Mouse (Mus musculus) Patski (cell line): Measurements from ENCODE around the gene Ass1. TPM values are rescaled to one million over a fixed set of nuclear protein-coding genes. Genes with fewer than 3 reads are reported as not detected.

Experiments
- ATAC-seq: fragments of 100-300 bp; one replicate; pipeline ENCODE4 v1.8.0; 2021
- CTCF ChIA-PET: fragments of 350-600 bp; sonication (Branson Sonifier 250); formaldehyde crosslinking; loops from one replicate; lab custom pipeline; 2022; ENCODE audit warnings: inconsistent platforms; lab: Charles Lee
- POLR2A ChIA-PET: fragments of 350-600 bp; sonication (Branson Sonifier 250); formaldehyde crosslinking; loops from one replicate; lab custom pipeline; 2022; ENCODE audit warnings: antibody characterized with exemption, inconsistent platforms; lab: Charles Lee
- DNase-seq: peaks from one replicate; pipeline ENCODE4 v3.0.0-alpha.2; 2011; ENCODE audit warnings: low read depth, low spot score
- H3K27me3 ChIP-seq: fragments of 371-371 bp; one replicate; pipeline ENCODE4 v1.5.1; 2021
- CTCF ChIP-seq: fragments of 100-300 bp; IDR thresholded peaks from one replicate; pipeline ENCODE4 v1.5.1; 2021
- in situ Hi-C: fragments of 300-500 bp; cut with MboI; formaldehyde crosslinking; loops from 3 replicates; pipeline ENCODE4 v1.11.1; 2018; ENCODE audit warnings: low pct_unique_long_range_greater_than_20kb, mixed read lengths
- polyA plus RNA-seq: library from polyadenylated mRNA; unstranded; gene quantifications from one replicate; pipeline ENCODE4 v1.2.3, GENCODE M21; 2021

The Ass1 gene
- polyA plus RNA-seq: 9.1 TPM

- no peaks in the 10 kb centered on the region for H3K27me3 ChIP-seq
- DNase-seq (no peak), ATAC-seq (peak; percentile 72)
- in situ Hi-C loops: loop anchor here (5.0 kb wide), 1 partner anchor 33 kb away; no protein-coding TSS in a partner anchor
- ChIA-PET POLR2A (no interaction called here), CTCF (interaction anchor here (1.7 to 6.0 kb wide), 2 partner anchors 32 to 35 kb away, joined by 7 to 72 read pairs; no protein-coding TSS in a partner anchor)
- TF ChIP-seq CTCF: no peak
Measured at GRCm38 (mm10) chr2:31469931-31470682, at the start of gene Ass1. Gene Ass1 (plus strand): TSS chr2:31470207.

GRCm38 (mm10) chr2:31420914-31421313 is 49.1 kb upstream of the Ass1 start:
- DNase-seq (no peak), ATAC-seq (no peak)
- no peak for TF ChIP-seq CTCF
- in situ Hi-C loops: no loop called here
- peaks cover 35% of the 10 kb centered on the region for H3K27me3 ChIP-seq
- ChIA-PET CTCF (interaction anchor here (1.1 kb wide), 1 partner anchor 15 kb away, joined by 3 read pairs; no protein-coding TSS in a partner anchor), POLR2A (no interaction called here)

GRCm38 (mm10) chr2:31422576-31422975 is 47.4 kb upstream of the Ass1 start:
- no peak for ATAC-seq
- ChIA-PET POLR2A (no interaction called here), CTCF (no interaction called here)
- no peak for TF ChIP-seq CTCF
- in situ Hi-C loops: no loop called here
- no peak for DNase-seq
- H3K27me3 ChIP-seq: peaks cover 32% of the 10 kb centered on the region

GRCm38 (mm10) chr2:31431477-31431876 is 38.5 kb upstream of the Ass1 start:
- ATAC-seq (no peak), DNase-seq (no peak)
- ChIA-PET POLR2A (no interaction called here), CTCF (interaction anchor here (1.3 kb wide), 1 partner anchor 41 kb away, joined by 4 read pairs; no protein-coding TSS in a partner anchor)
- no peak for TF ChIP-seq CTCF
- in situ Hi-C loops: no loop called here
- H3K27me3 ChIP-seq: peaks cover 14% of the 10 kb centered on the region

- ChIA-PET CTCF (interaction anchor here (0.6 to 7.5 kb wide), 6 partner anchors 9 to 246 kb away, joined by 3 to 72 read pairs (median 4); partner anchors contain the start of gene Ass1), POLR2A (no interaction called here)
- no peak for TF ChIP-seq CTCF
- in situ Hi-C loops: loop anchor here (5.0 kb wide), 1 partner anchor 38 kb away; the partner anchor contains the start of gene Ass1
- DNase-seq (no peak), ATAC-seq (no peak)
- no peaks in the 10 kb centered on the region for H3K27me3 ChIP-seq
Measured at GRCm38 (mm10) chr2:31434746-31435145, 35.3 kb upstream of the Ass1 start.

- no peak for DNase-seq
- CTCF ChIA-PET: interaction anchor here (0.8 to 7.5 kb wide), 11 partner anchors 8 to 57 kb away, joined by 3 to 72 read pairs (median 4); partner anchors contain the start of gene Ass1
- H3K27me3 ChIP-seq: no peaks in the 10 kb centered on the region
- TF ChIP-seq CTCF: no peak
- in situ Hi-C loops: loop anchor here (5.0 kb wide), 1 partner anchor 37 kb away; the partner anchor contains the start of gene Ass1
- no peak for ATAC-seq
- POLR2A ChIA-PET: interaction anchor here (1.0 kb wide), 1 partner anchor 20 kb away, joined by 3 read pairs; no protein-coding TSS in a partner anchor
Measured at GRCm38 (mm10) chr2:31435567-31435966, 34.4 kb upstream of the Ass1 start.

GRCm38 (mm10) chr2:31437480-31438245 is 32.3 kb upstream of the Ass1 start:
- CTCF ChIA-PET: interaction anchor here (0.7 to 7.5 kb wide), 2 partner anchors 31 to 36 kb away, joined by 3 to 72 read pairs; no protein-coding TSS in a partner anchor
- TF ChIP-seq CTCF: no peak
- DNase-seq (no peak), ATAC-seq (no peak)
- POLR2A ChIA-PET: no interaction called here
- H3K27me3 ChIP-seq: no peaks in the 10 kb centered on the region
- in situ Hi-C loops: loop anchor here (5.0 kb wide), 1 partner anchor 35 kb away; the partner anchor contains the start of gene Ass1

- in situ Hi-C loops: loop anchor here (5.0 kb wide), 1 partner anchor 33 kb away; the partner anchor contains the start of gene Ass1
- TF ChIP-seq CTCF: no peak
- CTCF ChIA-PET: interaction anchor here (0.9 to 7.5 kb wide), 5 partner anchors 9 to 44 kb away, joined by 3 to 72 read pairs (median 4); no protein-coding TSS in a partner anchor
- DNase-seq (no peak), ATAC-seq (no peak)
- POLR2A ChIA-PET: interaction anchor here (0.6 kb wide), 1 partner anchor 706 kb away, joined by 3 read pairs; no protein-coding TSS in a partner anchor
- H3K27me3 ChIP-seq: no peaks in the 10 kb centered on the region
Measured at GRCm38 (mm10) chr2:31439576-31439975, 30.4 kb upstream of the Ass1 start.

- ChIA-PET POLR2A (no interaction called here), CTCF (interaction anchor here (1.6 to 2.1 kb wide), 3 partner anchors 8 to 30 kb away, joined by 4 to 9 read pairs (median 4); no protein-coding TSS in a partner anchor)
- in situ Hi-C loops: no loop called here
- ATAC-seq: peak; percentile 91
- TF ChIP-seq CTCF: no peak
- DNase-seq: peak; percentile 89
- no peaks in the 10 kb centered on the region for H3K27me3 ChIP-seq
Measured at GRCm38 (mm10) chr2:31442480-31443160, 27.4 kb upstream of the Ass1 start.
